Mouse (Mus musculus) heart, embryonic 12.5 days (tissue): ENCODE measurements around the gene Ablim1. TPM values are rescaled to one million over a fixed set of nuclear protein-coding genes. Genes with fewer than 3 reads are reported as not detected.

Source experiments
- ATAC-seq: fragments of 200-750 bp; cut with Nextera tagmentation; 2 replicates; pipeline ENCODE4 v1.8.0; 2017; ENCODE audit warnings: moderate TSS enrichment, moderate library complexity; ENCODE audit not compliant: insufficient number of reproducible peaks, low FRiP score
- H3K27ac ChIP-seq: fragments of 300-500 bp; sonication (generic); 2 replicates; pipeline ENCODE4 v1.5.1; 2016; ENCODE audit warnings: mild to moderate bottlenecking, moderate library complexity; ENCODE audit not compliant: poor library complexity, severe bottlenecking
- H3K27me3 ChIP-seq: fragments of 300-500 bp; sonication (generic); replicated peaks from 2 replicates; pipeline ENCODE4 v1.6.1; 2016; ENCODE audit warnings: mild to moderate bottlenecking, moderate library complexity
- H3K36me3 ChIP-seq: fragments of 300-500 bp; sonication (generic); 2 replicates; pipeline ENCODE4 v1.6.1; 2016; ENCODE audit warnings: mild to moderate bottlenecking, moderate library complexity
- H3K4me1 ChIP-seq: fragments of 300-500 bp; sonication (generic); replicated peaks from 2 replicates; pipeline ENCODE4 v1.6.1; 2016; ENCODE audit warnings: mild to moderate bottlenecking
- H3K4me2 ChIP-seq: fragments of 300-500 bp; sonication (generic); 2 replicates; pipeline ENCODE4 v1.6.1; 2016; ENCODE audit warnings: mild to moderate bottlenecking, moderate library complexity
- H3K4me3 ChIP-seq: fragments of 300-500 bp; sonication (generic); 2 replicates; pipeline ENCODE4 v1.5.1; 2016; ENCODE audit warnings: mild to moderate bottlenecking
- H3K9ac ChIP-seq: fragments of 300-500 bp; sonication (generic); 2 replicates; pipeline ENCODE4 v1.6.1; 2016; ENCODE audit warnings: mild to moderate bottlenecking, moderate library complexity
- H3K9me3 ChIP-seq: fragments of 300-500 bp; sonication (generic); replicated peaks from 2 replicates; pipeline ENCODE4 v1.6.1; 2016; ENCODE audit warnings: mild to moderate bottlenecking, moderate library complexity
- WGBS: fragments of 180-500 bp; shearing (Covaris S2); methylation state at CpG from one replicate; pipeline ENCODE4 v1.1.7; 2016; 5-methylcytosine and 5-hydroxymethylcytosine counted together
- polyA plus RNA-seq: library from polyadenylated mRNA; unstranded; fragments of >200 nt; fragmentation: Nextera tagmentation; extraction: Ambion mirVana; gene quantifications from 2 replicates; pipeline ENCODE4 v1.2.1, GENCODE M21; 2016

Ablim1 gene
- polyA plus RNA-seq, 1 experiment from 2014 or later = 53.5 TPM

DNA sequence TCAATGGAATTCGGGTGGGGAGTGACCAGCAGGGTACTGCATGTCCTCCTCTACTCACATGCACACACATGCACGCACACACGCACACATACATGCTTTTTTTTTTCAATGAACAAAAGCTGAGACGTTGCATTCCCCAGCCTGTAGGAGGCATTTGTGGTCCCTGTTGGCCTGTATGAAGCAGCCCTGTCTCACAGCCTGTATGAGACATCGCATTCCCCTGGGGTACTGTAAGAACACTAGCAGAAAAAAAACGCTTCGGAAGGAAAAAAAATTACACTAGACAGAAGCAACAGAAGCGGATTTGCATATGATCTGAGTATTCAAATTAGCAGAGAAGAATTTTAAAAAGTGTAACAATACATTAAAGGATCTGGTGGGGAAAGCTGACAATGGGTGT is 8.4 kb upstream of the Ablim1 start:
- Histone ChIP-seq H3K9ac (no peak overlapping the region), H3K9me3 (no peaks in the 10 kb centered on the region), H3K27ac (no peak overlapping the region), H3K4me2 (no peak overlapping the region), H3K4me3 (no peak overlapping the region), H3K4me1 (no peaks in the 10 kb centered on the region), H3K36me3 (no peaks in the 10 kb centered on the region), H3K27me3 (peaks cover 7% of the 10 kb centered on the region; the same call in 1 of the 2 replicates)
- ATAC-seq = no peak
- 83% methylated on average over 8 of the region's 8 CpGs for WGBS

DNA sequence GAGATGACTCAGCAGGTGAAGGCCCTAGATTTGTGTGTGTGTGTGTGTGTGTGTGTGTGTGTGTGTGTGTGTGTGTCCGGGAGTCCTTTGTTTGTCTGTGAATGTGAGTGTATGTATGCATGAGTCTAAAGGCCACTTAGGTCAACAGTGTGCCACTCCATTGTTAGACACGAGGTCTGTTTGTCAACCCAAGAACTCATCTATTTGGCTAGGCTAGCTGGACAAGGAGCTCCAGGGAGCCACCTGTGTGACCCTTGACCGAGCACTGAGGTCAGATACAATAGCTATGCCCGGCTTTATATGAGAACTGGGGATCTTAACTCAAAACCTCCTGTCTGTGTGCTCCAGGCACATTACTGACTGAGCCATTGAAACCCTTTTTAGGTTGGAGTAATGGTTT is 7.8 kb upstream of the Ablim1 start:
- Histone ChIP-seq H3K9ac (no peak overlapping the region), H3K4me1 (no peaks in the 10 kb centered on the region), H3K4me3 (no peak overlapping the region), H3K36me3 (no peaks in the 10 kb centered on the region), H3K27ac (no peak overlapping the region), H3K9me3 (no peaks in the 10 kb centered on the region), H3K4me2 (no peak overlapping the region), H3K27me3 (peaks cover 7% of the 10 kb centered on the region; the same call in 1 of the 2 replicates)
- ATAC-seq = no peak
- WGBS = 69% methylated on average over 4 of the region's 4 CpGs

DNA sequence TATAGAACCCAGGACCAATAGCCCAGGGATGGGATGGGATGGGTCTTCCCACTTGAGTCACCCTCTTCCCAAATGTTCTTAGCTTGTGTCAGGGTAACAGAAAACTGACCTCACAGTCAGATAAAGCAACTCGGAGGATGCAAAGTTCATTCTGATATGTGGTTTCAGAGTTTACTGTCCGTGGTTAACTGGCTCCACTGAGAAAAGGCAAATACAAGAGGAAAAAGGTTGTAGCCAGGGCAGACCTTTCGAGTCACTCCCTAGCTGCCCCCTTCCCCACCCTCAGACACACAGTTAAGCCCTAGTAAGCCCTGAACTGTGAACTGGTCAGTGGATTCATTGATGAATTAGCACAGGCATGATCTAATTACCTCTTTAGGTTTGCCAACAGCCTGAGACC is 7.1 kb upstream of the Ablim1 start:
- no peak for ATAC-seq
- 73% methylated on average over 3 of the region's 3 CpGs for WGBS
- no peak overlapping the region for H3K4me3 ChIP-seq
- no peaks in the 10 kb centered on the region for H3K36me3 ChIP-seq
- peaks cover 7% of the 10 kb centered on the region; the same call in 1 of the 2 replicates for H3K27me3 ChIP-seq
- no peak overlapping the region for H3K27ac ChIP-seq
- no peaks in the 10 kb centered on the region for H3K4me1 ChIP-seq
- H3K9ac ChIP-seq = no peak overlapping the region
- H3K4me2 ChIP-seq = no peak overlapping the region
- no peaks in the 10 kb centered on the region for H3K9me3 ChIP-seq

DNA sequence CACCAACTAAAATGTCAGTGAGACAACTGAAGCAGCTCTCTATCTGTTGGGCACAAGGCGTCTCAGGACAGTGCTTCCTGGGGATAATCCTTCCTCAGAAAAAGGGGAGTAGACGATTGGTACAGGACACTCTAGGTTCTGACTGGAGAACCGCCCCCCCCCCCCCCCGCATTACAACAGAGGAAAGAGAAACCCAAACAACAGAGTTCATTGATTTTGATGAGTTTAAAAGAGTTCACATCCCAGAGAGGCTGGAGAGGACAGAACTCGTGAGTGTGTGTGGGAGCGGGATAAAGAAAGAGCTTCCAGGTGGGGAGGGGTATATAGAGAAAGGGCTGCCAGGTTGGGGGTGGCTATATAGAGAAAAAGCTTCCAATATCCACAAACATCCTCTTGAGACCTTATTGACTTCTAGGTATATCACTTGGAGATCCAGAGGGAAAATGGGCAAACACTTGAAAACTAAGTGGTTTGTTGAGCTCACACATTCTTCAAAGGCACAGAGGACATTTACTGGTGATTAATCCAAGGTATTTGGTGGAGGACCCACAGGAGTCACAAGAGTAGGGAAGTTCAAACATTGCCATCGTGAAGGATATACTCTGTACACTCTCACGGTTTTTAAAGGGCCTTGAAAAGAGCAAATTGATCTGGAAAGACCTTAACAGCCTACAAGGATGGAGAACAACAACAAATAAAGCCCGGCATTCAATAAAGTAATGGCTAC is 6.1 kb upstream of the Ablim1 start:
- Histone ChIP-seq H3K4me2 (no peak overlapping the region), H3K27ac (no peak overlapping the region), H3K27me3 (peaks cover 11% of the 10 kb centered on the region), H3K9ac (no peak overlapping the region), H3K36me3 (no peaks in the 10 kb centered on the region), H3K9me3 (no peaks in the 10 kb centered on the region), H3K4me3 (no peak overlapping the region), H3K4me1 (no peaks in the 10 kb centered on the region)
- ATAC-seq = no peak
- 75% methylated on average over 9 of the region's 9 CpGs for WGBS

DNA sequence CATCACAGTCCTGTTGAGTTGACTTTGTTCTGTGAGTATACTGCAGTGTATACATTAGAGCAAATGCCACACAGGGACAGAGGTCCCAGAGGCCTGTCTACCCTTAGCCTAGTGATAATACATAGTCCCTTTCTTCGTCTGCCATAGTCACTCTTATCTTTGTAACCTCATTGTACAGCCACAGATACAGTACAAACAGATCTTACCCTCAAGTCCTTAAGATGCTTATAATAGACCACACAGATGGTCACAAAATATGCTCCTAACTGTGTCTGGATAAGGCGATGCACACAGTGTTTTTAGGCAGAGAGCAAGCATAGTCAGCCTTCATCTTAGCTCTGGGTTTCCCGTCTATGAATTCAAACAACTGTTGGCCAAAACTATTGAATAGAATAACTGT is 1.9 kb upstream of the Ablim1 start:
- Histone ChIP-seq H3K27ac (no peak overlapping the region), H3K27me3 (peaks cover 25% of the 10 kb centered on the region), H3K4me1 (peaks cover 12% of the 10 kb centered on the region), H3K4me2 (no peak overlapping the region), H3K4me3 (no peak overlapping the region), H3K36me3 (no peaks in the 10 kb centered on the region), H3K9ac (no peak overlapping the region), H3K9me3 (no peaks in the 10 kb centered on the region)
- WGBS = 64% methylated on average over 3 of the region's 3 CpGs
- no peak for ATAC-seq

DNA sequence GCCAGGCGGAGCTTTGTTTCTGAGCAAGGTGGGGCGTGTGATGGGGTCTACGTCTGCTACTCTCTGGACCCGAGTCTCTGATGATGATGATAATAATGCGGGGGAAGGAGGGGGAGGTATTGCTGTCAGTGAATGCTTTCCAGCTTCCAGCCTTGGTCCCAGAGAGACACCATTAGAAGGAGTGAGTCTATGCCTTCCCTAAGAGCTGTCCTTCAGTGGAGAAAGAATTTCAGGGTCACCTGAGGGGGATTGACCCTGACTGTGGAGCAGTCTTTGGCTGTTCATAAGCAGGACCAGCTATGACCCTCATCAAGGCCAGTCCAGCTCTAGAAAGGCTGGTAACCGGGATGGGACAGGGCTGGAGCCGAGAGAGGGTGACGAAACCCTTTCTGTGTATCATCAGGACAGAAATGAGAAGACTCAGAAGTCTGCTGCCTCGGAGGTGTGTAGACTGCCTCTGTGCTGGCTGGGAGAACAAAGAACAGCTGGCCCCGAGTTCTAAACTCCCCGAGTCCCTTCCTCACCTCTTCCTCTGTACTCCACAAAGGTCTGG is 370 bp upstream of the Ablim1 start:
- Histone ChIP-seq H3K27me3 (peaks cover 25% of the 10 kb centered on the region), H3K36me3 (no peaks in the 10 kb centered on the region), H3K4me2 (peak overlapping the region; percentile 91), H3K9ac (peak overlapping the region; percentile 79), H3K9me3 (no peaks in the 10 kb centered on the region), H3K4me1 (peaks cover 12% of the 10 kb centered on the region), H3K27ac (no peak overlapping the region), H3K4me3 (peak overlapping the region; percentile 64)
- no peak for ATAC-seq
- WGBS = 39% methylated on average over 11 of the region's 11 CpGs

DNA sequence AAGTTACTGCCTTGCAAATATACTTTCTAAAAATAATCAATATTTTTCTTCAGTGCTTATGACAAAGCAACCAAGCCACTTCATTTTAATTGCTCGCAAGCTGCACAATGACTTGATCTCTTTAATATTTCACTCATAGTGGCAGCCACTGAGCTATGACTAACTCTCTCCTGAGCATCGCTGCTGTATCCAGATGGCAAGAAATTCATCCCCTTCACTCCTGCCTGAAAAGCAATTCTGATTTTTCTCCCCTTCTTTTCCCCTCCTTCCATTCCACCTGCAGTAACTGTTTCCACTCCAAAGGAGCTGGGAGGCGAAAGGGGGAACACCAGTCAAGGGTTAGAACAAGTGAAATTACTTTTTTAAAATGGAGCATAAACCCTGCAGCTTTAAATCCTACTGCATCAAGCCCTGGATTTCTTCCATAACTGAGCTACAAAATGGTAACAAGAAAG is 801 bp downstream of the Ablim1 start:
- peaks cover 25% of the 10 kb centered on the region for H3K27me3 ChIP-seq
- no peak for ATAC-seq
- H3K4me2 ChIP-seq = peak overlapping the region; percentile 91
- H3K27ac ChIP-seq = no peak overlapping the region
- H3K9ac ChIP-seq = peak overlapping the region; percentile 79
- no peaks in the 10 kb centered on the region for H3K36me3 ChIP-seq
- no peaks in the 10 kb centered on the region for H3K9me3 ChIP-seq
- 74% methylated on average over 3 of the region's 3 CpGs for WGBS
- peaks cover 12% of the 10 kb centered on the region for H3K4me1 ChIP-seq
- H3K4me3 ChIP-seq = peak overlapping the region; percentile 64

DNA sequence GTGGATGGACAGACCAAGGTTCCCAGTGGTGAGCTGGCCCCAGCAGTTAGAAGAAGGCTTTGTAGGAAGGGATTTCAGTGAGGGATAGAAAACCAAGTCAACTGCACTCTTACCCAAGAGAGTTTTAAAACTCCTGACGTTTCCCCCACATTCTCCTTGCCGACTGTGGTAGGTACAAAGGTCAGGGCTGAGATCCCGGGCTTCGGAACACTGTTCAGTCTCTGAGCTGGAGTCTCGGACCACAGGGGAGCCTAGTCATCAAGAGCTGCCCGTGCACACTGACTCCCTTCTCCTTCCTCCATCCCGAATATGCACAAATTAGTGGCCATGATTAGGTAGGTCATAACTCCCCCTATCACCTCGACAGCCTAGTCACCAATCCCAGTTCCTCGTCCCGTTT is 1.5 kb downstream of the Ablim1 start:
- no peak overlapping the region for H3K4me2 ChIP-seq
- H3K9ac ChIP-seq = no peak overlapping the region
- no peaks in the 10 kb centered on the region for H3K36me3 ChIP-seq
- 74% methylated on average over 10 of the region's 10 CpGs for WGBS
- H3K4me3 ChIP-seq = no peak overlapping the region
- ATAC-seq = no peak
- H3K27me3 ChIP-seq = peaks cover 25% of the 10 kb centered on the region
- H3K4me1 ChIP-seq = peaks cover 12% of the 10 kb centered on the region
- H3K27ac ChIP-seq = no peak overlapping the region
- no peaks in the 10 kb centered on the region for H3K9me3 ChIP-seq

DNA sequence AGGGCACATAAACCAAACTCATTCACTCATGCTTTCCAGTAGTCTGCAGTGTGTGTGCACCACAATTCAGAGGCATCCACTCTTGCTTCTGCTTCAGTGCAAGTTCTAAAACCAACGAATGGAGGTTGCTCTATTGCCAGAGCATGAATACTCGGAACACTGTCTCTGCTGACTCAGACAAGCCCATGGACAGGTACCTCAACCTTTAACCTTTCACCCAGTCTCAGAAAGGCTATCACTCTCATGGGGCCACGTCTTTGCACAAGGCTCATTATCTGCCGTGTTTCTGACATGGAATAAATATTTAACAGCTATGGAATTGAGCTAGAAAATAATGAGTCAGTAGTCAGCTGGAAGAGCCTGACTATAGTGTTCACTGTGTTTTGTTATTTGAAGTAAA is 4.7 kb downstream of the Ablim1 start:
- Histone ChIP-seq H3K27me3 (peaks cover 18% of the 10 kb centered on the region), H3K4me2 (no peak overlapping the region), H3K9me3 (no peaks in the 10 kb centered on the region), H3K9ac (no peak overlapping the region), H3K27ac (no peak overlapping the region), H3K4me3 (no peak overlapping the region), H3K4me1 (peaks cover 21% of the 10 kb centered on the region), H3K36me3 (no peaks in the 10 kb centered on the region)
- no peak for ATAC-seq
- 58% methylated on average over 4 of the region's 4 CpGs for WGBS

DNA sequence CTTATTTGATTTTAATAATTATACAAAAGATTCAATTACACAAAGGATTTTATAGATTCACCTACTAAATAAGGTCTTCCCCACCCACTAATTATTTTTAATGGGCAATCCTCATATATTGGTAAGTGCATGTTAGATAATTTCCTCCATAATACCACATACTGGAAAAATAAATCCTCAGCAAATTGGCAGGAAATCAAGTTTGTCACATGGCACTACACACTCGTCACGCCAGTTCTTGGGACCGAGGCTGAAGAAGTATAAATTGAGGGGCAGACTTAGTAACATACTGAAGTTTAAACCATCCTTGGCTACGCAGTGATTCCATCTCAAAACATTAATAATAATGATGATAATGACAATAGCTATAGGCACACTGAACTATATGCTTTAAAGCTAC is 8.1 kb downstream of the Ablim1 start:
- H3K27ac ChIP-seq = no peak overlapping the region

DNA sequence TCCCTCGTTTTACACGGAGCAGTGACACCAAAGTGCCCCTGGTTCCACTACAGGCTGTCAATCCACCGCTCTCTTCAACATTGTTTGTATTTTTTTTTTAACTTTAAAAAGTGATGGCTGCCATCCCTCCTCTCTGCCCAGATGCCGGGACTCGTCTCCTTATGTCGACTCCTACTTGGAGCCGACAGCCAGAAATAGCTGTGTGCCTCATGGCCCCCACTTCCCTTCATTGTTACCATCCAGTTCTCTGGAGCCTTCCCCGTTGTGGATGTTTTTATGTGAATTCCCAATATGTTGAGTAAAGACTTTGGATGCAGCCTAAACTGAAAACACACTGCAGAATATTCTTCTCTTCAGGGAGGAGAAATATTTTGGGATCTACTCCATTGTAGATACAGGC is 8.7 kb downstream of the Ablim1 start:
- Histone ChIP-seq H3K4me1 (peaks cover 10% of the 10 kb centered on the region; the same call in 1 of the 2 replicates), H3K9me3 (no peaks in the 10 kb centered on the region), H3K9ac (no peak overlapping the region), H3K4me2 (0 out of 2 replicates have a peak overlapping the region, but pooled peaks have one; percentile 31), H3K36me3 (no peaks in the 10 kb centered on the region), H3K27me3 (no peaks in the 10 kb centered on the region; the same call in 1 of the 2 replicates), H3K27ac (no peak overlapping the region), H3K4me3 (no peak overlapping the region)
- no peak for ATAC-seq
- 28% methylated on average over 8 of the region's 8 CpGs for WGBS

More for the DNA sequence above, 8.1 kb downstream of the Ablim1 start:
- ATAC-seq = no peak
- Histone ChIP-seq H3K9ac (no peak overlapping the region), H3K9me3 (no peaks in the 10 kb centered on the region), H3K36me3 (no peaks in the 10 kb centered on the region), H3K4me2 (no peak overlapping the region), H3K4me1 (peaks cover 10% of the 10 kb centered on the region; the same call in 1 of the 2 replicates), H3K4me3 (no peak overlapping the region), H3K27me3 (no peaks in the 10 kb centered on the region; the same call in 1 of the 2 replicates)
- WGBS = 59% methylated on average over 4 of the region's 4 CpGs
